Mouse (Mus musculus) kidney, embryonic 16.5 days (tissue): Measurements from ENCODE around the gene Adrm1. TPM values are rescaled to one million over a fixed set of nuclear protein-coding genes. Genes with fewer than 3 reads are reported as not detected.
A peak's percentile ranks its signal among the peaks of the same experiment; 100 is the strongest.

Source experiments
- ATAC-seq: fragments of 200-750 bp; cut with Nextera tagmentation; 2 replicates; pipeline ENCODE4 v1.8.0; 2017; ENCODE audit warnings: moderate TSS enrichment; ENCODE audit not compliant: low FRiP score, low TSS enrichment
- H3K27ac ChIP-seq: fragments of 300-500 bp; sonication (generic); 2 replicates; pipeline ENCODE4 v1.5.1; 2014; ENCODE audit warnings: low read length
- H3K27me3 ChIP-seq: fragments of 300-500 bp; sonication (generic); 2 replicates; pipeline ENCODE4 v1.6.1; 2014; ENCODE audit warnings: low read length, control low read depth, mixed read lengths; ENCODE audit not compliant: insufficient read depth
- H3K36me3 ChIP-seq: fragments of 300-500 bp; sonication (generic); 2 replicates; pipeline ENCODE4 v1.6.1; 2014; ENCODE audit warnings: low read length, control low read depth, mixed read lengths; ENCODE audit not compliant: insufficient read depth
- H3K4me1 ChIP-seq: fragments of 300-500 bp; sonication (generic); 2 replicates; pipeline ENCODE4 v1.6.1; 2014; ENCODE audit warnings: low read length, control low read depth, mixed read lengths; ENCODE audit not compliant: insufficient read depth
- H3K4me2 ChIP-seq: fragments of 300-500 bp; sonication (generic); replicated peaks from 2 replicates; pipeline ENCODE4 v1.6.1; 2014; ENCODE audit warnings: low read depth, low read length
- H3K4me3 ChIP-seq: fragments of 300-500 bp; sonication (generic); 2 replicates; pipeline ENCODE4 v1.5.1; 2014; ENCODE audit warnings: mild to moderate bottlenecking, low read length
- H3K9ac ChIP-seq: fragments of 300-500 bp; sonication (generic); replicated peaks from 2 replicates; pipeline ENCODE4 v1.6.1; 2014; ENCODE audit warnings: low read length
- H3K9me3 ChIP-seq: fragments of 300-500 bp; sonication (generic); 2 replicates; pipeline ENCODE4 v1.6.1; 2016; ENCODE audit warnings: low read length, control low read depth
- WGBS: fragments of 180-500 bp; shearing (Covaris S2); extraction: QIAGEN DNeasy Blood & Tissue Kit; methylation state at CpG from one replicate; pipeline ENCODE4 v1.1.7; 2014; 5-methylcytosine and 5-hydroxymethylcytosine counted together
- polyA plus RNA-seq: library from polyadenylated mRNA; unstranded; fragments of >200 nt; fragmentation: Nextera tagmentation; extraction: Ambion mirVana; gene quantifications from 2 replicates; pipeline ENCODE4 v1.2.1, GENCODE M21; 2015

The Adrm1 gene
- 200 and 208 TPM in 2 replicates for polyA plus RNA-seq

- peak within 1 kb of the TSS; percentile 99 for H3K4me2 ChIP-seq
- no peaks in the 10 kb centered on the region for H3K9me3 ChIP-seq
- H3K9ac ChIP-seq, result peak within 1 kb of the TSS; percentile 82
- peak within 1 kb of the TSS; percentile 78 for H3K4me3 ChIP-seq
- H3K27ac ChIP-seq, result peak within 1 kb of the TSS; percentile 61
- ATAC-seq, result peak; percentile 100
- H3K27me3 ChIP-seq, result no peaks in the 10 kb centered on the region
- WGBS, result 3% methylated on average over 41 of the region's 41 CpGs
- H3K4me1 ChIP-seq, result peaks cover 20% of the 10 kb centered on the region
- H3K36me3 ChIP-seq, result peaks cover 27% of the 10 kb centered on the region
Measured at GRCm38 (mm10) chr2:180170806-180171521, at the start of gene Adrm1. Gene Adrm1, plus strand, starts transcription at chr2:180171485.

DNA sequence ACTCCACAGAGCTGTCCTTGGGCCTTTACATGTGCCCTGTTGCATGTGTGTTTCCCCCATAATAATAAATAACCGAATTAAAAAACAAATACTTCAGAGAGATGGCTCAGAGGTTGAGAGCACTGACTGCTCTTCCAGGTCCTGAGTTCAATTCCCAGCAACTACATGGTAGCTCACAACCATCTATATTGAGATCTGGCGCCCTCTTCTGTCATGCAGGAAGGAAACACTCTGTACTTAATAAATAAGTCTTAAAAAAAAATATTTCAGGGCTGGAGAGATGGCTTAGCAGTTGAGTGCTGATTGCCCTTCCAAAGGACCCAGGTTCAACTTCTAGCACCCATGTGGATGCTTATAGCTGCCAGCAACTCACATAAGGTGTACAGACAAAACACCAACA is 47.1 kb upstream of the Adrm1 start:
- no peak for ATAC-seq
- no peaks in the 10 kb centered on the region for H3K9me3 ChIP-seq
- 88% methylated on average over 2 of the region's 2 CpGs for WGBS

GRCm38 (mm10) chr2:180126195-180126594 is 45.1 kb upstream of the Adrm1 start:
- Histone ChIP-seq H3K4me3 (no peak overlapping the region), H3K27ac (no peak overlapping the region), H3K9ac (no peak overlapping the region), H3K36me3 (peaks cover 6% of the 10 kb centered on the region; the same call in 1 of the 2 replicates), H3K4me1 (0 out of 2 replicates have a peak, but pooled peaks cover 5% of the 10 kb centered on the region), H3K4me2 (no peak overlapping the region), H3K9me3 (no peaks in the 10 kb centered on the region), H3K27me3 (no peaks in the 10 kb centered on the region)
- ATAC-seq, result no peak
- 15% methylated on average over 4 of the region's 4 CpGs for WGBS

More for the DNA sequence above, 47.1 kb upstream of the Adrm1 start:
- peaks cover 6% of the 10 kb centered on the region; the same call in 1 of the 2 replicates for H3K36me3 ChIP-seq
- H3K4me3 ChIP-seq, result no peak overlapping the region
- no peak overlapping the region for H3K27ac ChIP-seq
- H3K4me2 ChIP-seq, result no peak overlapping the region
- no peaks in the 10 kb centered on the region for H3K27me3 ChIP-seq
- no peak overlapping the region for H3K9ac ChIP-seq
- H3K4me1 ChIP-seq, result peaks cover 11% of the 10 kb centered on the region

DNA sequence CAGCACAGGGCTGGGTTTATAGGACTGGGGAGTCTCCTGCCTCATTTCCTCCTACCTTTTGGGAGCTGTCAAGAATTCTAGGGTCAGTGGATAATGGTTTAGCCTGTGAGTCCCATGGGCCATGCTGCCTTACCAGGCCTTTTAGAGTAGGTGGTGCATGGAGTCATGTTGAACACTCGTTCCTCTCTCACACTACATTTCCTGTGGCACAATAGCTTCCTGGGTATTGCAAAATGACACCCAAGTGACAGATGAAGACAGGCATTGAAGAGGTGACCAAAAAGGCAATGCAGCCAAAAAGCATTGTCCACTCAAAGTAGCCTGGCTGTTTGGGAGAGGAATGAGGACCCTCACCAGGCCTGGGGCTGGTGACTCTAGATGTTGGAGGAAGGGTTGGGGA is 43.6 kb upstream of the Adrm1 start:
- no peak for ATAC-seq
- no peak overlapping the region for H3K4me3 ChIP-seq
- H3K9ac ChIP-seq, result no peak overlapping the region
- H3K27me3 ChIP-seq, result no peaks in the 10 kb centered on the region
- peaks cover 6% of the 10 kb centered on the region; the same call in 1 of the 2 replicates for H3K36me3 ChIP-seq
- no peaks in the 10 kb centered on the region for H3K9me3 ChIP-seq
- H3K4me2 ChIP-seq, result no peak overlapping the region
- WGBS, result 70% methylated on average over 1 of the region's 1 CpGs
- 0 out of 2 replicates have a peak, but pooled peaks cover 5% of the 10 kb centered on the region for H3K4me1 ChIP-seq
- no peak overlapping the region for H3K27ac ChIP-seq

- H3K9ac ChIP-seq, result no peak overlapping the region
- ATAC-seq, result no peak
- H3K27me3 ChIP-seq, result no peaks in the 10 kb centered on the region
- no peaks in the 10 kb centered on the region for H3K9me3 ChIP-seq
- H3K36me3 ChIP-seq, result 0 out of 2 replicates have a peak, but pooled peaks cover 4% of the 10 kb centered on the region
- no peak overlapping the region for H3K27ac ChIP-seq
- H3K4me1 ChIP-seq, result no peaks in the 10 kb centered on the region
- H3K4me3 ChIP-seq, result no peak overlapping the region
- WGBS, result 95% methylated on average over 4 of the region's 4 CpGs
- H3K4me2 ChIP-seq, result no peak overlapping the region
Measured at GRCm38 (mm10) chr2:180133231-180133630, 38.1 kb upstream of the Adrm1 start.

DNA sequence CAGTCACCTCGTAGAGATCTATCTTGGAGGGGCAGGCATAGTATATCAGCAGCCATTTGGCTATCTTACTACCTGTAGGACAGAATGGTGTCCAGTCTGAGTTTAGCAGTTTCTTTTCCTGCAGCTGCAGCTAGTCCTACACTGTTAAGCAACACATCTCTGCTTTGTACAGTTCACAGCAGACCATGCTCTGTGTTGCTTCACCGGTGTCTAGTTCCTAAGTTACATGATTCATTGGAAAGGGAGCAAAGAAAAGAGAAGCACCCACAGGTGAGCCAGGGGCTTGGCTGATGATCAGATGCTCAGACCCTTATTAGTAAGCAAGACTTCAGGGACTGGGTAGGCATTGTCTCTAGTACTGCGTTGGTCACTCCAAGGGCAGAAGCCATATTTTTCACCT is 37.4 kb upstream of the Adrm1 start:
- H3K9ac ChIP-seq, result no peak overlapping the region
- no peaks in the 10 kb centered on the region for H3K27me3 ChIP-seq
- no peak overlapping the region for H3K4me3 ChIP-seq
- H3K4me2 ChIP-seq, result no peak overlapping the region
- H3K27ac ChIP-seq, result no peak overlapping the region
- no peaks in the 10 kb centered on the region for H3K4me1 ChIP-seq
- 0 out of 2 replicates have a peak, but pooled peaks cover 9% of the 10 kb centered on the region for H3K36me3 ChIP-seq
- ATAC-seq, result no peak
- H3K9me3 ChIP-seq, result no peaks in the 10 kb centered on the region
- WGBS, result 76% methylated on average over 3 of the region's 3 CpGs

- H3K27ac ChIP-seq, result no peak overlapping the region
- 82% methylated on average over 5 of the region's 5 CpGs for WGBS
- H3K4me1 ChIP-seq, result no peaks in the 10 kb centered on the region
- H3K4me3 ChIP-seq, result no peak overlapping the region
- H3K36me3 ChIP-seq, result 0 out of 2 replicates have a peak, but pooled peaks cover 9% of the 10 kb centered on the region
- no peak overlapping the region for H3K4me2 ChIP-seq
- H3K27me3 ChIP-seq, result no peaks in the 10 kb centered on the region
- ATAC-seq, result no peak
- no peak overlapping the region for H3K9ac ChIP-seq
- no peaks in the 10 kb centered on the region for H3K9me3 ChIP-seq
Measured at GRCm38 (mm10) chr2:180135414-180135813, 35.9 kb upstream of the Adrm1 start.

- Histone ChIP-seq H3K27ac (no peak overlapping the region), H3K4me1 (no peaks in the 10 kb centered on the region), H3K4me3 (no peak overlapping the region), H3K9me3 (no peaks in the 10 kb centered on the region), H3K9ac (no peak overlapping the region), H3K27me3 (no peaks in the 10 kb centered on the region), H3K36me3 (peaks cover 41% of the 10 kb centered on the region), H3K4me2 (no peak overlapping the region)
- WGBS, result 92% methylated on average over 2 of the region's 2 CpGs
- ATAC-seq, result no peak
Measured at GRCm38 (mm10) chr2:180146091-180146490, 25.2 kb upstream of the Adrm1 start.

GRCm38 (mm10) chr2:180147379-180147778 is 23.9 kb upstream of the Adrm1 start:
- Histone ChIP-seq H3K27me3 (no peaks in the 10 kb centered on the region), H3K9me3 (no peaks in the 10 kb centered on the region), H3K9ac (no peak overlapping the region), H3K4me3 (no peak overlapping the region), H3K36me3 (peaks cover 49% of the 10 kb centered on the region), H3K27ac (no peak overlapping the region), H3K4me2 (no peak overlapping the region), H3K4me1 (no peaks in the 10 kb centered on the region)
- ATAC-seq, result no peak
- 85% methylated on average over 6 of the region's 6 CpGs for WGBS

DNA sequence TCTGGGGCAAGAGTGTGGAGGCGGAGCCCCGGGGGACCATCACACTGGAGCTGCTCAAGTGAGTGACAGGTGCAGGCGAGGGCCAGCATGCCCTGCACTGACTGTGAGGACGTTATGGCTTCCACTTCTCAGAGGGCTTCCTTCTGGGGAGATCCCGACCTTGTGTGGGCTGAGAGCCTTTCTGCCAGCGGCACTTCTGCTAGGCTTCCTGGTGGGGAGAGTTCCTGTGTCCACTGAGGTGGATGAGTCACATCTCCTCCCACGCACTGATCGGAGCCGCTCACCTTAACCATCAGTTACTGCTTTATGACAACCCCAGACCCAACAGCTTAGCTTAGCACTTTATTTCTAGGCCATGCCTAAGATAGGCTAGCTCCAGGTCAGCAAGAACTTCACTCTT is 22.7 kb upstream of the Adrm1 start:
- H3K36me3 ChIP-seq, result peaks cover 59% of the 10 kb centered on the region
- no peaks in the 10 kb centered on the region for H3K27me3 ChIP-seq
- no peak overlapping the region for H3K4me2 ChIP-seq
- WGBS, result 70% methylated on average over 9 of the region's 9 CpGs
- H3K9me3 ChIP-seq, result no peaks in the 10 kb centered on the region
- H3K9ac ChIP-seq, result no peak overlapping the region
- no peak overlapping the region for H3K27ac ChIP-seq
- no peak for ATAC-seq
- H3K4me3 ChIP-seq, result no peak overlapping the region
- H3K4me1 ChIP-seq, result no peaks in the 10 kb centered on the region
